Mouse (Mus musculus): ENCODE measurements at regions not wholly inside any gene's neighbourhood (a gene's known extent, or its start where the extent isn't known, plus 50 kb on each side); places are given as distances from the start of the nearest gene placed in this dataset.
"Not testable (repeated sequence)": the region's sequence is repeated elsewhere in the genome, so short reads cannot be mapped to it uniquely, and the experiment has no call there.

GRCm38 (mm10) chr5:25627086-25627485 is 78.5 kb downstream of the Xrcc2 start:
- no peak for TF ChIP-seq REST (IDR thresholded peaks at IDR 0.05; ENCODE audit: insufficient read depth, insufficient read length)
- TF ChIP-seq POLR2AphosphoS2 (IDR thresholded peaks at IDR 0.05; ENCODE audit: insufficient read length, low read depth): no peak
- TF ChIP-seq MAX (IDR thresholded peaks at IDR 0.05; ENCODE audit: low read depth): no peak
- TF ChIP-seq SRF (IDR thresholded peaks at IDR 0.05; ENCODE audit: control insufficient read depth, insufficient read length, low read depth): no peak
- no peak for TF ChIP-seq TCF12 (IDR thresholded peaks at IDR 0.05; ENCODE audit: insufficient read depth, poor library complexity, severe bottlenecking)
- no peak for TF ChIP-seq CEBPB (IDR thresholded peaks at IDR 0.05; ENCODE audit: insufficient read depth, poor library complexity, severe bottlenecking)
- TF ChIP-seq USF1 (IDR thresholded peaks at IDR 0.05; ENCODE audit: low read depth): no peak
- no peak for TF ChIP-seq POLR2A (IDR thresholded peaks at IDR 0.05; ENCODE audit: insufficient read length, low read depth)
- no peak for TF ChIP-seq TCF3 (IDR thresholded peaks at IDR 0.05; ENCODE audit: insufficient read length, low read depth)
- TF ChIP-seq E2F4 (IDR thresholded peaks at IDR 0.05; ENCODE audit: insufficient read depth): no peak
- TF ChIP-seq MYOD1 (IDR thresholded peaks at IDR 0.05; ENCODE audit: control insufficient read depth in 1 of 3, insufficient read length in 2 of 3, low read depth in 2 of 3): no peak
- TF ChIP-seq MYOG (IDR thresholded peaks at IDR 0.05; ENCODE audit: control insufficient read depth in 1 of 3, insufficient read depth in 1 of 3, insufficient read length in 2 of 3, low read depth in 2 of 3): no peak

GRCm38 (mm10) chr5:25624029-25624428 is 81.6 kb downstream of the Xrcc2 start:
- Histone ChIP-seq H3K79me2 (ENCODE audit: control insufficient read depth, insufficient read depth) (no peaks in the 10 kb centered on the region), H3K27me3 (ENCODE audit: control insufficient read depth, insufficient read depth, insufficient read length) (no peaks in the 10 kb centered on the region)
- no peak for TF ChIP-seq E2F4 (IDR thresholded peaks at IDR 0.05; ENCODE audit: insufficient read depth)
- TF ChIP-seq MAX (IDR thresholded peaks at IDR 0.05; ENCODE audit: low read depth): no peak
- no peak for TF ChIP-seq MYOG (IDR thresholded peaks at IDR 0.05; ENCODE audit: control insufficient read depth in 1 of 3, insufficient read depth in 1 of 3, insufficient read length in 2 of 3, low read depth in 2 of 3)
- no peak for TF ChIP-seq SRF (IDR thresholded peaks at IDR 0.05; ENCODE audit: control insufficient read depth, insufficient read length, low read depth)
- TF ChIP-seq TCF12 (IDR thresholded peaks at IDR 0.05; ENCODE audit: insufficient read depth, poor library complexity, severe bottlenecking): no peak
- no peak for TF ChIP-seq CEBPB (IDR thresholded peaks at IDR 0.05; ENCODE audit: insufficient read depth, poor library complexity, severe bottlenecking)
- TF ChIP-seq POLR2A (IDR thresholded peaks at IDR 0.05; ENCODE audit: insufficient read length, low read depth): no peak
- TF ChIP-seq REST (IDR thresholded peaks at IDR 0.05; ENCODE audit: insufficient read depth, insufficient read length): no peak
- no peak for TF ChIP-seq USF1 (IDR thresholded peaks at IDR 0.05; ENCODE audit: low read depth)
- TF ChIP-seq MYOD1 (IDR thresholded peaks at IDR 0.05; ENCODE audit: control insufficient read depth in 1 of 3, insufficient read length in 2 of 3, low read depth in 2 of 3): no peak

More at GRCm38 (mm10) chr5:25627086-25627485, 78.5 kb downstream of the Xrcc2 start:
- no peak overlapping the region for H3K4me3 ChIP-seq
- no peak overlapping the region for H3ac ChIP-seq (ENCODE audit: control insufficient read depth, insufficient read length)
- no peak overlapping the region for H3K4me2 ChIP-seq (ENCODE audit: low read depth)
- H3K79me2 ChIP-seq (ENCODE audit: control insufficient read depth, insufficient read depth): no peaks in the 10 kb centered on the region
- H3K36me3 ChIP-seq (ENCODE audit: control insufficient read depth, insufficient read depth): no peaks in the 10 kb centered on the region
- H3K27me3 ChIP-seq (ENCODE audit: control insufficient read depth, insufficient read depth, insufficient read length): no peaks in the 10 kb centered on the region

GRCm38 (mm10) chr5:25619872-25620271 is 85.8 kb downstream of the Xrcc2 start:
- H3K79me2 ChIP-seq (ENCODE audit: control insufficient read depth, insufficient read depth): no peaks in the 10 kb centered on the region
- no peak overlapping the region for H3K4me2 ChIP-seq (ENCODE audit: low read depth)
- no peaks in the 10 kb centered on the region for H3K36me3 ChIP-seq (ENCODE audit: control insufficient read depth, insufficient read depth)
- no peak overlapping the region for H3ac ChIP-seq (ENCODE audit: control insufficient read depth, insufficient read length)
- no peak overlapping the region for H3K4me3 ChIP-seq
- H3K27me3 ChIP-seq (ENCODE audit: control insufficient read depth, insufficient read depth, insufficient read length): no peaks in the 10 kb centered on the region
- TF ChIP-seq TCF12 (IDR thresholded peaks at IDR 0.05; ENCODE audit: insufficient read depth, poor library complexity, severe bottlenecking) (no peak), TCF3 (IDR thresholded peaks at IDR 0.05; ENCODE audit: insufficient read length, low read depth) (no peak), POLR2A (IDR thresholded peaks at IDR 0.05; ENCODE audit: insufficient read length, low read depth) (no peak)

More at GRCm38 (mm10) chr5:25624029-25624428, 81.6 kb downstream of the Xrcc2 start:
- Histone ChIP-seq H3ac (ENCODE audit: control insufficient read depth, insufficient read length) (no peak overlapping the region), H3K4me3 (no peak overlapping the region), H3K4me2 (ENCODE audit: low read depth) (no peak overlapping the region), H3K36me3 (ENCODE audit: control insufficient read depth, insufficient read depth) (no peaks in the 10 kb centered on the region)

GRCm38 (mm10) chr5:25619337-25619736 is 86.3 kb downstream of the Xrcc2 start:
- not testable (repeated sequence) for H3K4me2 ChIP-seq (ENCODE audit: low read depth); H3K79me2 ChIP-seq (ENCODE audit: control insufficient read depth, insufficient read depth); H3K4me3 ChIP-seq; H3K27me3 ChIP-seq (ENCODE audit: control insufficient read depth, insufficient read depth, insufficient read length); H3ac ChIP-seq (ENCODE audit: control insufficient read depth, insufficient read length); H3K36me3 ChIP-seq (ENCODE audit: control insufficient read depth, insufficient read depth)

GRCm38 (mm10) chr5:25614659-25615061 is 91.0 kb downstream of the Xrcc2 start:
- H3K27me3 ChIP-seq (ENCODE audit: control insufficient read depth, insufficient read depth, insufficient read length): no peaks in the 10 kb centered on the region
- no peak overlapping the region for H3K4me3 ChIP-seq
- H3K79me2 ChIP-seq (ENCODE audit: control insufficient read depth, insufficient read depth): no peaks in the 10 kb centered on the region
- TF ChIP-seq TCF3 (IDR thresholded peaks at IDR 0.05; ENCODE audit: insufficient read length, low read depth) (no peak), MYOG (IDR thresholded peaks at IDR 0.05; ENCODE audit: control insufficient read depth in 1 of 3, insufficient read depth in 1 of 3, insufficient read length in 2 of 3, low read depth in 2 of 3) (no peak), USF1 (IDR thresholded peaks at IDR 0.05; ENCODE audit: low read depth) (no peak), MAX (IDR thresholded peaks at IDR 0.05; ENCODE audit: low read depth) (no peak), POLR2AphosphoS2 (IDR thresholded peaks at IDR 0.05; ENCODE audit: insufficient read length, low read depth) (no peak), MYOD1 (IDR thresholded peaks at IDR 0.05; ENCODE audit: control insufficient read depth in 1 of 3, insufficient read length in 2 of 3, low read depth in 2 of 3) (no peak), REST (IDR thresholded peaks at IDR 0.05; ENCODE audit: insufficient read depth, insufficient read length) (no peak), E2F4 (IDR thresholded peaks at IDR 0.05; ENCODE audit: insufficient read depth) (no peak), TCF12 (IDR thresholded peaks at IDR 0.05; ENCODE audit: insufficient read depth, poor library complexity, severe bottlenecking) (no peak), SRF (IDR thresholded peaks at IDR 0.05; ENCODE audit: control insufficient read depth, insufficient read length, low read depth) (no peak)
- no peak overlapping the region for H3K4me2 ChIP-seq (ENCODE audit: low read depth)
- H3K36me3 ChIP-seq (ENCODE audit: control insufficient read depth, insufficient read depth): no peaks in the 10 kb centered on the region
- H3ac ChIP-seq (ENCODE audit: control insufficient read depth, insufficient read length): no peak overlapping the region
